23 mouse cellular contexts compared by ENCODE assay signal in the genomic region with DNA sequence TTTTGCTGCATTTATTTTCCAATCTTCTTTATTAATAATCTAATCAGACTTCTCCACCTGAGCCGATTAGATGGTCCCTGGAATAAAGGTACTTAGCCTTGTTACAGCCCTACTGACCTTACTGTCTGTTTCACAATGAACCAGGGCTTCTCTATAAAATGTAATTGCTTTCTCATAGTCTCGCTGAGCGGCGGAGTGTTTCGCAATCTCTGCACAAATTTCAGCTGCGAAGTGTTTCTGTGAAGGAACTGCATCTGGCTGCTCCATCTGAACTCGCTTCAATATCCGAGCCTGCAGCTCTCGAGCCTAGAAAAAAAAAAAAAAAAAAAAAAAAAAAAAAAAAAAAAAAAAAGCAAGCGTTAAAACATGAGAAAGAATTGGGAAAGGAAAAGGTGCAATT. TPM values are rescaled to one million over a fixed set of nuclear protein-coding genes. Genes with fewer than 3 reads are reported as not detected.
A peak's percentile ranks its signal among the peaks of the same experiment; 100 is the strongest.
DNase-seq lines count a peak whose midpoint lies in the region; ATAC-seq and TF ChIP-seq lines count a peak whose summit lies in the region.
"Had no signal": no experiment of that assay in that cellular context is flagged by ENCODE, and none has a peak within 500 bp of the region (broad histone marks: within the 10 kb centered on the region; RNA-seq: fewer than 3 reads in every experiment).

No protein-coding gene starts in this region.

- H3K36me3 ChIP-seq in lung, embryonic 16.5 days (ENCODE audit: control insufficient read depth, insufficient read depth, low read length): peaks cover 6% of the 10 kb centered on the region; the same call in 1 of the 2 replicates
- H3K36me3 ChIP-seq: liver, embryonic 15.5 days had no signal

- no peaks in the 10 kb centered on the region for H3K27me3 ChIP-seq in lung, embryonic 16.5 days (ENCODE audit: control insufficient read depth, insufficient read depth, low read depth, low read length)
- H3K27me3 ChIP-seq: embryonic facial prominence, embryonic 15.5 days; limb, embryonic 15.5 days; liver, embryonic 15.5 days; megakaryocyte, embryonic 14.5 days had no signal

- peak in 1 of 2 experiments; percentile 34 for DNase-seq in layer of hippocampus, adult 2 months (ENCODE audit: low spot score in 2 of 2)
- no peak for DNase-seq in layer of hippocampus, postnatal 10 days (ENCODE audit: low spot score in 2 of 2)
- no peak for DNase-seq in left cerebral cortex, adult 2 months (ENCODE audit: extremely low spot score in 1 of 2, low spot score in 2 of 2)
- no peak for DNase-seq in urinary bladder, postnatal 4 days (ENCODE audit: low spot score in 2 of 2)
- DNase-seq: adrenal gland, postnatal 10 days; cerebellum, adult 11 months; cerebellum, postnatal 14 days; embryo, embryonic 11 days; gastrocnemius, postnatal 10 days; kidney, adult 8-10 months; kidney, postnatal 14 days; right cerebral cortex, postnatal 14 days; spleen, adult 18-20 months had no signal

- intact Hi-C loops in left cerebral cortex, adult 2 months (cut with DNase I): no loop called here

- no peaks in the 10 kb centered on the region for H3K9me3 ChIP-seq in lung, embryonic 16.5 days (ENCODE audit: control insufficient read depth, low read length)
- H3K9me3 ChIP-seq: embryonic facial prominence, embryonic 15.5 days; forebrain, embryonic 10.5 days; hindbrain, embryonic 10.5 days; limb, embryonic 15.5 days; liver, embryonic 15.5 days; megakaryocyte, embryonic 14.5 days had no signal

- H3K4me2 ChIP-seq in lung, embryonic 16.5 days (ENCODE audit: low read depth, low read length): no peak overlapping the region
- H3K4me2 ChIP-seq: embryonic facial prominence, embryonic 15.5 days; limb, embryonic 15.5 days; liver, embryonic 15.5 days had no signal

- no peak overlapping the region for H3K4me3 ChIP-seq in layer of hippocampus, adult 2 months
- H3K4me3 ChIP-seq in lung, embryonic 16.5 days (ENCODE audit: low read length): no peak overlapping the region
- H3K4me3 ChIP-seq in left cerebral cortex, adult 2 months: no peak overlapping the region
- H3K4me3 ChIP-seq: embryonic facial prominence, embryonic 15.5 days; forebrain, embryonic 10.5 days; hindbrain, embryonic 10.5 days; limb, embryonic 15.5 days; liver, embryonic 15.5 days; megakaryocyte, embryonic 14.5 days had no signal

- no peak for TF ChIP-seq CTCF in layer of hippocampus, adult 2 months (conservative IDR thresholded peaks at IDR 0.05)
- TF ChIP-seq CTCF in left cerebral cortex, adult 2 months (IDR thresholded peaks at IDR 0.05): no peak

- peak overlapping the region; percentile 43; the same call in 1 of the 2 replicates for H3K27ac ChIP-seq in layer of hippocampus, adult 2 months
- H3K27ac ChIP-seq in lung, embryonic 16.5 days (ENCODE audit: low read length): no peak overlapping the region
- H3K27ac ChIP-seq in left cerebral cortex, adult 2 months: no peak overlapping the region
- H3K27ac ChIP-seq: embryonic facial prominence, embryonic 15.5 days; forebrain, embryonic 10.5 days; hindbrain, embryonic 10.5 days; limb, embryonic 15.5 days; liver, embryonic 15.5 days had no signal

- WGBS in lung, embryonic 16.5 days: 47% methylated on average over 10 of the region's 10 CpGs

- no peaks in the 10 kb centered on the region for H3K4me1 ChIP-seq in lung, embryonic 16.5 days (replicated peaks; ENCODE audit: control insufficient read depth, insufficient read depth, low read length)
- H3K4me1 ChIP-seq: embryonic facial prominence, embryonic 15.5 days; forebrain, embryonic 10.5 days; hindbrain, embryonic 10.5 days; limb, embryonic 15.5 days; liver, embryonic 15.5 days had no signal

- no peak overlapping the region for H3K9ac ChIP-seq in lung, embryonic 16.5 days (ENCODE audit: low read length)
- H3K9ac ChIP-seq: embryonic facial prominence, embryonic 15.5 days; limb, embryonic 15.5 days; liver, embryonic 15.5 days had no signal

- peak; percentile 54 for ATAC-seq in common myeloid progenitor, adult 5-6 weeks (replicated peaks; ENCODE audit: low read depth, poor library complexity, severe bottlenecking)
- ATAC-seq in lung, embryonic 16.5 days (ENCODE audit: low read depth): peak; percentile 75
- peak; percentile 86 for ATAC-seq in megakaryocyte progenitor cell, adult 5-6 weeks (replicated peaks; ENCODE audit: poor library complexity)
- ATAC-seq: midbrain, embryonic 16.5 days had no signal

RNA-seq across cellular contexts. Expression of gene Ttc21b, which starts 46.5 kb away (rescaled TPM):
- 10 to 100 TPM; 10.8 to 13.0 TPM for total RNA-seq in layer of hippocampus, adult 2 months (2021)
- 10 to 100 TPM in 1 of 2 experiments, 1 to 10 TPM in 1; 8.0 to 12.7 TPM for total RNA-seq in layer of hippocampus, postnatal 10 days (2021)
- 6.0 and 9.0 TPM in 2 replicates for total RNA-seq in common myeloid progenitor, adult 5-6 weeks (2017)
- polyA plus RNA-seq in lung, embryonic 16.5 days (2015; fragmentation: Nextera tagmentation; extraction: Ambion mirVana): 11.5 and 12.5 TPM in 2 replicates
- total RNA-seq in megakaryocyte progenitor cell, adult 5-6 weeks (2015): 4.2 and 4.5 TPM in 2 replicates
- total RNA-seq in megakaryocyte progenitor cell, adult 5-6 weeks (2017): 6.6 and 7.6 TPM in 2 replicates
- total RNA-seq in left cerebral cortex, adult 2 months (2021): 10 to 100 TPM; 10.3 to 10.6 TPM
